Mouse (Mus musculus) thymus, adult 18-20 months (tissue): ENCODE measurements around the gene C87414.
"Not testable (repeated sequence)": the region's sequence is repeated elsewhere in the genome, so short reads cannot be mapped to it uniquely, and the experiment has no call there.

Source experiments
- DNase-seq, 2 experiments: peaks; one replicate each; pipeline ENCODE4 v3.0.0; 2022; ENCODE audit warnings: mixed read lengths in 2 of 2

Gene C87414

GRCm38 (mm10) chr5:93671451-93671850, at the start of gene C87414:
Gene C87414 (minus strand): TSS chr5:93671551.
- DNase-seq, result not testable (repeated sequence)

- not testable (repeated sequence) for DNase-seq
These were observed 13.3 kb upstream of the C87414 start for GRCm38 (mm10) chr5:93684661-93685060.
